Mouse (Mus musculus): ENCODE measurements around the gene Lmtk2. TPM values are rescaled to one million over a fixed set of nuclear protein-coding genes. Genes with fewer than 3 reads are reported as not detected.

Gene Lmtk2
- polyA plus RNA-seq, 1 experiment from 2014 or later, result 2.3 TPM

DNA sequence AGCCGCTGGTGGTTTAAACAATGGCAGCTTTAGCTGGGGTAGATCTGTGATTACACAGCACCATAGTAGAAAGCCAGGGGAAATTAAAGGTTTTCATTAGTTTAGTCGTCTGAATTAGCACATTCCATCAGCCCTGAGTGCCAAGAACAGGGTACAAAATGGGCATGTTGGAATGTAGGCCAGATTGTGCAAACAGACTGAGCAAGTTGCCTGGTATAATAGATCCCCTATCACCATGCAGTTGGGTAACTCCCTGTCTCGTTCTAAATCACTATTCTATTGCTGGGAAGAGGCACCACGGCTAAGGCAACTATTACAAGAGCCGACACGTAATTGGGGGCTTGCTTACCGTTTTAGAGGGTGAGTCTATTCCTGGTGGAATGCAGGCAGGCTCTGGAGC is 134.5 kb downstream of the Lmtk2 start:
- ATAC-seq (ENCODE audit: low read depth), result no peak
- H3K27me3 ChIP-seq (ENCODE audit: control insufficient read depth, insufficient read depth, low read depth, low read length), result no peaks in the 10 kb centered on the region
- no peak overlapping the region for H3K27ac ChIP-seq (ENCODE audit: low read length)
- H3K4me3 ChIP-seq (ENCODE audit: low read depth, low read length), result no peak overlapping the region
- WGBS (ENCODE audit: insufficient replicate concordance), result 67% methylated on average over 7 of the region's 7 CpGs
- H3K4me1 ChIP-seq (ENCODE audit: control insufficient read depth, low read depth, low read length), result no peaks in the 10 kb centered on the region
- H3K36me3 ChIP-seq (ENCODE audit: control insufficient read depth, insufficient read depth), result no peaks in the 10 kb centered on the region
- H3K9ac ChIP-seq (ENCODE audit: low read depth, low read length), result no peak overlapping the region
- no peaks in the 10 kb centered on the region for H3K9me3 ChIP-seq (replicated peaks; ENCODE audit: control insufficient read depth, low read length)
- H3K4me2 ChIP-seq (ENCODE audit: low read depth, low read length), result no peak overlapping the region

Other genes starting within 250 kb of the Lmtk2 start
- 0.42 and 0.52 TPM in 2 replicates for gene Ankrd61, start 202.8 kb upstream of the Lmtk2 start, polyA plus RNA-seq (2015; fragmentation: Nextera tagmentation; extraction: Ambion mirVana)
- gene Aimp2, start 190.6 kb upstream of the Lmtk2 start, polyA plus RNA-seq (2015; fragmentation: Nextera tagmentation; extraction: Ambion mirVana), result 35.6 and 41.3 TPM in 2 replicates
- 11.4 and 14.5 TPM in 2 replicates for gene Pms2, start 190.5 kb upstream of the Lmtk2 start, polyA plus RNA-seq (2015; fragmentation: Nextera tagmentation; extraction: Ambion mirVana)
- 0.13 and 0.33 TPM in 2 replicates for gene Gm42421, start 172.3 kb upstream of the Lmtk2 start, polyA plus RNA-seq (2015; fragmentation: Nextera tagmentation; extraction: Ambion mirVana)
- 0.32 and 0.77 TPM in 2 replicates for gene Rsph10b, start 167.4 kb upstream of the Lmtk2 start, polyA plus RNA-seq (2015; fragmentation: Nextera tagmentation; extraction: Ambion mirVana)
- gene Ccz1, start 85.6 kb upstream of the Lmtk2 start, polyA plus RNA-seq (2015; fragmentation: Nextera tagmentation; extraction: Ambion mirVana), result 33.4 and 34.1 TPM in 2 replicates
- not detected in 2 replicates for gene Ocm, start 73.8 kb upstream of the Lmtk2 start, polyA plus RNA-seq (2015; fragmentation: Nextera tagmentation; extraction: Ambion mirVana)
- gene Bhlha15, start 89.8 kb downstream of the Lmtk2 start, polyA plus RNA-seq (2015; fragmentation: Nextera tagmentation; extraction: Ambion mirVana), result 0.83 and 1.3 TPM in 2 replicates
- 3.1 and 3.2 TPM in 2 replicates for gene Tecpr1, start 123.2 kb downstream of the Lmtk2 start, polyA plus RNA-seq (2015; fragmentation: Nextera tagmentation; extraction: Ambion mirVana)
- 20.6 and 21.8 TPM in 2 replicates for gene Bri3, start 144.0 kb downstream of the Lmtk2 start, polyA plus RNA-seq (2015; fragmentation: Nextera tagmentation; extraction: Ambion mirVana)

Measured in liver, embryonic 16.5 days (tissue).